ENCODE assay signal across 7 mouse cellular contexts in the genomic region with DNA sequence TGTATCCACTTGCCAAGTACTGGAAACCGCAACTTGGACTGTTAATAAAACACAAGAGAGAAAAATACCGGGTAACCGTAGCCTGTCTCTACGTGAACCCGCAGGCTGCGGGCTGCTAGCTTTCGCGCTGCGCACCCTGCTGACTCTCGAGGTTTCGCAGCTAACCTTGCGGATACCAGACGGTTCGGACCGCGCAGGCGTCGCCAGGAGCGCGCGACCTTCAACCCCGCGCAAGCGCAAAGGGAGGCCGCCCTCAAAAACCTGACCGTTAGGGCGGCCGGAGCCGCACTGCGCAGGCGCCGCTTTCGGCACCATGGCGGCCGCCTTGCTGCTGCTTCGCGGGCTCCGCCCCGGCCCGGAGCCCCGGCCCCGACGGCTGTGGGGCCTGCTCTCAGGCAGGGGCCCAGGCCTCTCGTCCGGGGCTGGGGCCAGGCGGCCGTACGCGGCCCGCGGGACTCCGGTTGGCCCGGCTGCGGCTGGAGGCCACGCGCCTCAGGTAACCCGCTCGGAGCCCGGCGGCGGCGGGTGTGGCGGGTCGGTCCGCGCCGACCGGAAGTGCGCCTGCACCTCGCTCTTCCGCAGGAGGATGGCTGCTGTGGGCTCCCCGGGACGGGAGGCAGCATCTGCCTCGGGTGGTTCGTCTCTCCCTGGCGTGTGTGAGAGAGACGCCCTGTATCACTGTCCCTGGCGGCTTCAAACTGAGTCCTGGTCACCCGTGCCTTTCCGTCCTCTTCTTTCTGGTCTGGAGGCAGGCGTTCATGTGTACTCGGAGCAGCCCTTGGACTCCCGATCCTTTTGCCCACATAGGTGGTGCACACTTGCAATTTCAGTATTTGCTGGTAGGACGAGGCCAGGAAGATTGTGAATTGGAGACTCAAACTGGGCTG. TPM values are rescaled to one million over a fixed set of nuclear protein-coding genes. Genes with fewer than 3 reads are reported as not detected.
DNase-seq lines count a peak whose midpoint lies in the region; ATAC-seq lines count a peak whose summit lies in the region.

No protein-coding gene starts in this region.

- no peaks in the 10 kb centered on the region for H3K27me3 ChIP-seq in embryonic facial prominence, embryonic 10.5 days (replicated peaks; ENCODE audit: low read depth, poor library complexity, severe bottlenecking)
- H3K27me3 ChIP-seq in limb, embryonic 10.5 days (ENCODE audit: low read depth, poor library complexity, severe bottlenecking): no peaks in the 10 kb centered on the region
- H3K27me3 ChIP-seq in midbrain, embryonic 13.5 days: no peaks in the 10 kb centered on the region

- no peaks in the 10 kb centered on the region for H3K9me3 ChIP-seq in embryonic facial prominence, embryonic 10.5 days
- no peaks in the 10 kb centered on the region for H3K9me3 ChIP-seq in limb, embryonic 10.5 days (replicated peaks)
- no peaks in the 10 kb centered on the region for H3K9me3 ChIP-seq in midbrain, embryonic 13.5 days

- under 1% methylated on average over 84 of the region's 84 CpGs for WGBS in embryonic facial prominence, embryonic 10.5 days
- under 1% methylated on average over 84 of the region's 84 CpGs for WGBS in limb, embryonic 10.5 days
- WGBS in midbrain, embryonic 13.5 days: under 1% methylated on average over 84 of the region's 84 CpGs

- peak overlapping the region; percentile 87 for H3K4me3 ChIP-seq in embryonic facial prominence, embryonic 10.5 days
- peak overlapping the region; percentile 94 for H3K4me3 ChIP-seq in limb, embryonic 10.5 days
- peak overlapping the region; percentile 90 for H3K4me3 ChIP-seq in midbrain, embryonic 13.5 days (replicated peaks)

- H3K4me2 ChIP-seq in midbrain, embryonic 13.5 days (replicated peaks): peak overlapping the region; percentile 74

- peaks cover 24% of the 10 kb centered on the region for H3K4me1 ChIP-seq in embryonic facial prominence, embryonic 10.5 days
- H3K4me1 ChIP-seq in limb, embryonic 10.5 days: peaks cover 24% of the 10 kb centered on the region
- H3K4me1 ChIP-seq in midbrain, embryonic 13.5 days (replicated peaks): peaks cover 29% of the 10 kb centered on the region

- ATAC-seq in granulocyte monocyte progenitor cell, adult 5-6 weeks (replicated peaks; ENCODE audit: poor library complexity, severe bottlenecking): peak; percentile 93
- ATAC-seq in midbrain, embryonic 13.5 days: peak; percentile 98

- peak overlapping the region; percentile 98 for H3K27ac ChIP-seq in embryonic facial prominence, embryonic 10.5 days (replicated peaks)
- peak overlapping the region; percentile 99 for H3K27ac ChIP-seq in limb, embryonic 10.5 days
- H3K27ac ChIP-seq in midbrain, embryonic 13.5 days: peak overlapping the region; percentile 93

- H3K36me3 ChIP-seq in embryonic facial prominence, embryonic 10.5 days (replicated peaks): peaks cover 32% of the 10 kb centered on the region
- peaks cover 34% of the 10 kb centered on the region for H3K36me3 ChIP-seq in limb, embryonic 10.5 days
- H3K36me3 ChIP-seq in midbrain, embryonic 13.5 days: peaks cover 13% of the 10 kb centered on the region; the same call in 1 of the 2 replicates

- peak overlapping the region; percentile 94 for H3K9ac ChIP-seq in midbrain, embryonic 13.5 days (replicated peaks)

- DNase-seq in adrenal gland, postnatal 10 days: peak; percentile 98
- DNase-seq in embryonic facial prominence, embryonic 10.5 days (ENCODE audit: low spot score): peak; percentile 97
- DNase-seq in kidney, adult 11 months: peak; percentile 93
- DNase-seq in limb, embryonic 10.5 days (ENCODE audit: low spot score): peak; percentile 97
- peak; percentile 95 for DNase-seq in spleen, adult 12 weeks (ENCODE audit: low spot score)

RNA-seq across cellular contexts. Expression of a gene that starts 2.7 kb away (rescaled TPM):
- total RNA-seq in adrenal gland, postnatal 10 days (2021): 10 to 100 TPM; 64.9 to 82.8 TPM
- 51.3 and 54.5 TPM in 2 replicates for polyA plus RNA-seq in embryonic facial prominence, embryonic 10.5 days (2016; fragmentation: Nextera tagmentation; extraction: Ambion mirVana)
- total RNA-seq in granulocyte monocyte progenitor cell, adult 5-6 weeks (2014; fragmentation: Nextera tagmentation): 29.5 and 40.3 TPM in 2 replicates
- 47.3 and 65.5 TPM in 2 replicates for total RNA-seq in granulocyte monocyte progenitor cell, adult 5-6 weeks (2017)
- polyA plus RNA-seq in limb, embryonic 10.5 days (2016; fragmentation: Nextera tagmentation; extraction: Ambion mirVana): 57.8 and 60.5 TPM in 2 replicates
- polyA plus RNA-seq in midbrain, embryonic 13.5 days (2015; fragmentation: Nextera tagmentation; extraction: Ambion mirVana): 52.0 and 52.2 TPM in 2 replicates

RNA-seq across cellular contexts. Expression of a gene that starts 23.4 kb away (rescaled TPM):
- 100 to 1,000 TPM in 1 of 2 experiments, 10 to 100 TPM in 1; 73.9 to 103 TPM for total RNA-seq in adrenal gland, postnatal 10 days (2021)
- 41.2 and 49.2 TPM in 2 replicates for polyA plus RNA-seq in embryonic facial prominence, embryonic 10.5 days (2016; fragmentation: Nextera tagmentation; extraction: Ambion mirVana)
- 86.3 and 104 TPM in 2 replicates for total RNA-seq in granulocyte monocyte progenitor cell, adult 5-6 weeks (2014; fragmentation: Nextera tagmentation)
- total RNA-seq in granulocyte monocyte progenitor cell, adult 5-6 weeks (2017): 63.3 and 63.9 TPM in 2 replicates
- 54.8 and 63.9 TPM in 2 replicates for polyA plus RNA-seq in limb, embryonic 10.5 days (2016; fragmentation: Nextera tagmentation; extraction: Ambion mirVana)
- polyA plus RNA-seq in midbrain, embryonic 13.5 days (2015; fragmentation: Nextera tagmentation; extraction: Ambion mirVana): 32.3 and 34.4 TPM in 2 replicates

RNA-seq across cellular contexts. Expression of a gene that starts 36.7 kb away (rescaled TPM):
- 100 to 1,000 TPM; 682 to 692 TPM for total RNA-seq in adrenal gland, postnatal 10 days (2021)
- polyA plus RNA-seq in embryonic facial prominence, embryonic 10.5 days (2016; fragmentation: Nextera tagmentation; extraction: Ambion mirVana): 1,419 and 1,432 TPM in 2 replicates
- total RNA-seq in granulocyte monocyte progenitor cell, adult 5-6 weeks (2014; fragmentation: Nextera tagmentation): 1,716 and 2,163 TPM in 2 replicates
- 2,167 and 2,701 TPM in 2 replicates for total RNA-seq in granulocyte monocyte progenitor cell, adult 5-6 weeks (2017)
- 1,397 and 1,583 TPM in 2 replicates for polyA plus RNA-seq in limb, embryonic 10.5 days (2016; fragmentation: Nextera tagmentation; extraction: Ambion mirVana)
- polyA plus RNA-seq in midbrain, embryonic 13.5 days (2015; fragmentation: Nextera tagmentation; extraction: Ambion mirVana): 776 and 798 TPM in 2 replicates

RNA-seq across cellular contexts. Expression of a gene that starts 51.7 kb away (rescaled TPM):
- total RNA-seq in adrenal gland, postnatal 10 days (2021): 1 to 10 TPM; 4.9 to 5.1 TPM
- 1.8 and 2.0 TPM in 2 replicates for polyA plus RNA-seq in embryonic facial prominence, embryonic 10.5 days (2016; fragmentation: Nextera tagmentation; extraction: Ambion mirVana)
- total RNA-seq in granulocyte monocyte progenitor cell, adult 5-6 weeks (2014; fragmentation: Nextera tagmentation): not detected in 2 replicates
- not detected in 2 replicates for total RNA-seq in granulocyte monocyte progenitor cell, adult 5-6 weeks (2017)
- 1.2 TPM in 2 replicates for polyA plus RNA-seq in limb, embryonic 10.5 days (2016; fragmentation: Nextera tagmentation; extraction: Ambion mirVana)
- polyA plus RNA-seq in midbrain, embryonic 13.5 days (2015; fragmentation: Nextera tagmentation; extraction: Ambion mirVana): 1.6 and 1.9 TPM in 2 replicates

Comparison
In these comparisons a context has a peak if more than half of its experiments do, and no peak if none do; other contexts are left out.
1. Peak in every context shown above with its lines: DNase-seq, ATAC-seq, H3K4me3 ChIP-seq and H3K27ac ChIP-seq.